Mouse (Mus musculus) C2C12 (cell line): ENCODE data around the gene Aqp3.

Source experiments
- CEBPB ChIP-seq: IDR thresholded peaks from one replicate; pipeline ENCODE4 v1.6.1; 2011; ENCODE audit warnings: low read depth, mild to moderate bottlenecking, control low read depth, moderate library complexity
- CTCF ChIP-seq: IDR thresholded peaks from one replicate; pipeline ENCODE4 v1.5.1; 2011; ENCODE audit not compliant: control insufficient read depth, insufficient read depth, insufficient read length
- FOSL1 ChIP-seq: IDR thresholded peaks from one replicate; pipeline ENCODE4 v1.8.0; 2011; ENCODE audit warnings: mild to moderate bottlenecking, low read length; ENCODE audit not compliant: poor library complexity, insufficient read depth, severe bottlenecking
- MAX ChIP-seq: IDR thresholded peaks from one replicate; pipeline ENCODE4 v1.6.1; 2011; ENCODE audit warnings: mild to moderate bottlenecking, control low read depth
- MYOD1 ChIP-seq: IDR thresholded peaks from one replicate; pipeline ENCODE4 v1.6.1; 2011; ENCODE audit warnings: low read depth; ENCODE audit not compliant: control insufficient read depth, insufficient read length
- MYOG ChIP-seq: IDR thresholded peaks from one replicate; pipeline ENCODE4 v1.6.1; 2011; ENCODE audit not compliant: control insufficient read depth, insufficient read length; ENCODE audit errors: extremely low read depth
- USF1 ChIP-seq: IDR thresholded peaks from one replicate; pipeline ENCODE4 v1.6.1; 2011; ENCODE audit warnings: low read depth, mild to moderate bottlenecking, control low read depth, moderate library complexity

GRCm38 (mm10) chr4:41074461-41074860 is 23.5 kb downstream of the Aqp3 start:
- no peak for TF ChIP-seq CTCF
- no peak for TF ChIP-seq MAX
- no peak for TF ChIP-seq MYOG
- TF ChIP-seq USF1, result no peak
- no peak for TF ChIP-seq CEBPB
- TF ChIP-seq FOSL1, result no peak
- TF ChIP-seq MYOD1, result no peak
